Comparison of ENCODE assay signal across 8 mouse cellular contexts in the genomic region with DNA sequence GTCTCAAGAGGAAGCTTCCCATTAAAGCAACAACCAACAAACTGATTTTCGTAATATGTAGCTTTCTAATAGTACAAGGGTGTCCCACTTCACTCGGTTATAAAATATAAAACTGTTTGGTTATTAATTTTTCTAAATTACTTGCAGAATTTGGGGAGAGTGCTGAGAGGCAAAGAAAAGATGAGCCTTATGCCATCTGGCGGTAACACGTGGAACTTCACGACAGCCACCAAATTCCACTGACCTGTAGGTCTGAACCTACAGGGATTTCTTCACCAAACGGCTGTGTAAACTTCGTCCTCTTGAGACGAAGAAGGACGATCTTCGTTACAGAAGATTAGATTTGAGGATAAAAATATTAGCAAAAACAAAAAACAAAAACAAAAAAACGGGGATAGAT.
DNase-seq lines count a peak whose midpoint lies in the region; ATAC-seq and TF ChIP-seq lines count a peak whose summit lies in the region.

No protein-coding gene starts in this region.

- WGBS in bone marrow, adult 2 months = 1% methylated on average over 11 of the region's 11 CpGs
- under 1% methylated on average over 11 of the region's 11 CpGs for WGBS in intestine, embryonic 14.5 days
- under 1% methylated on average over 11 of the region's 11 CpGs for WGBS in liver, embryonic 16.5 days (ENCODE audit: insufficient replicate concordance)
- WGBS in neural tube, embryonic 14.5 days = under 1% methylated on average over 11 of the region's 11 CpGs

- H3K4me2 ChIP-seq in intestine, embryonic 14.5 days (ENCODE audit: low read length) = peak overlapping the region; percentile 79
- peak overlapping the region; percentile 60 for H3K4me2 ChIP-seq in liver, embryonic 16.5 days (ENCODE audit: low read depth, low read length)
- peak overlapping the region; percentile 32; the same call in 1 of the 2 replicates for H3K4me2 ChIP-seq in neural tube, embryonic 14.5 days (ENCODE audit: low read depth, low read length)

- no peaks in the 10 kb centered on the region for H3K9me3 ChIP-seq in intestine, embryonic 14.5 days (ENCODE audit: control insufficient read depth, low read length)
- H3K9me3 ChIP-seq in liver, embryonic 16.5 days (replicated peaks; ENCODE audit: control insufficient read depth, low read length) = no peaks in the 10 kb centered on the region; the same call in 1 of the 2 replicates
- no peaks in the 10 kb centered on the region for H3K9me3 ChIP-seq in neural tube, embryonic 14.5 days (ENCODE audit: control insufficient read depth, low read length)

- peak; percentile 75 for TF ChIP-seq CTCF in layer of hippocampus, adult 2 months (conservative IDR thresholded peaks at IDR 0.05)
- TF ChIP-seq CTCF in bone marrow, adult 2 months (IDR thresholded peaks at IDR 0.05; ENCODE audit: control insufficient read depth, insufficient read depth, low read length) = peak; percentile 49

- H3K27ac ChIP-seq in layer of hippocampus, adult 2 months = no peak overlapping the region
- H3K27ac ChIP-seq in bone marrow, adult 2 months (ENCODE audit: control insufficient read depth, insufficient read depth, low read depth, low read length, poor library complexity) = no peak overlapping the region
- peak overlapping the region; percentile 97 for H3K27ac ChIP-seq in intestine, embryonic 14.5 days (ENCODE audit: low read depth)
- no peak overlapping the region for H3K27ac ChIP-seq in liver, embryonic 16.5 days (ENCODE audit: low read length)
- peak overlapping the region; percentile 45; the same call in 1 of the 2 replicates for H3K27ac ChIP-seq in neural tube, embryonic 14.5 days (ENCODE audit: low read depth, low read length)

- no peak overlapping the region for H3K4me3 ChIP-seq in layer of hippocampus, adult 2 months
- H3K4me3 ChIP-seq in bone marrow, adult 2 months (replicated peaks; ENCODE audit: control insufficient read depth, low read depth, low read length) = no peak overlapping the region
- H3K4me3 ChIP-seq in intestine, embryonic 14.5 days (ENCODE audit: low read depth, low read length) = peak overlapping the region; percentile 2; the same call in 1 of the 2 replicates
- peak overlapping the region; percentile 47 for H3K4me3 ChIP-seq in liver, embryonic 16.5 days (ENCODE audit: low read depth, low read length)
- peak overlapping the region; percentile 7; the same call in 1 of the 2 replicates for H3K4me3 ChIP-seq in neural tube, embryonic 14.5 days (ENCODE audit: low read depth, low read length)

- ATAC-seq in intestine, embryonic 14.5 days (replicated peaks; ENCODE audit: low FRiP score, low TSS enrichment, low read depth) = 0 out of 2 replicates have a peak, but pooled peaks have one; percentile 40
- no peak; the same call in 1 of the 2 replicates for ATAC-seq in liver, embryonic 16.5 days (ENCODE audit: low read depth)
- ATAC-seq in neural tube, embryonic 14.5 days (ENCODE audit: low read depth) = no peak

- TF ChIP-seq POLR2A in bone marrow, adult 2 months (IDR thresholded peaks at IDR 0.05; ENCODE audit: borderline replicate concordance, control insufficient read depth, low read depth, low read length) = no peak

- peaks cover 15% of the 10 kb centered on the region for H3K27me3 ChIP-seq in intestine, embryonic 14.5 days (replicated peaks; ENCODE audit: control insufficient read depth, insufficient read depth, low read length)
- peaks cover 65% of the 10 kb centered on the region for H3K27me3 ChIP-seq in liver, embryonic 16.5 days (ENCODE audit: control insufficient read depth, insufficient read depth, low read depth, low read length)
- H3K27me3 ChIP-seq in neural tube, embryonic 14.5 days (ENCODE audit: control insufficient read depth, insufficient read depth, low read length) = peaks cover 2% of the 10 kb centered on the region; the same call in 1 of the 2 replicates

- no peaks in the 10 kb centered on the region for H3K36me3 ChIP-seq in intestine, embryonic 14.5 days (ENCODE audit: control insufficient read depth, insufficient read depth, low read length)
- no peaks in the 10 kb centered on the region for H3K36me3 ChIP-seq in liver, embryonic 16.5 days (ENCODE audit: control insufficient read depth, insufficient read depth)
- no peaks in the 10 kb centered on the region for H3K36me3 ChIP-seq in neural tube, embryonic 14.5 days (ENCODE audit: control insufficient read depth, insufficient read depth, low read length)

- DNase-seq in layer of hippocampus, adult 2 months (ENCODE audit: low spot score in 2 of 2) = no peak
- DNase-seq in layer of hippocampus, adult 9-10 months (ENCODE audit: low spot score) = no peak
- peak; percentile 71 for DNase-seq in gastrocnemius, adult 18-20 months (ENCODE audit: low spot score)
- DNase-seq in intestine, embryonic 14.5 days (ENCODE audit: low spot score) = peak; percentile 84
- DNase-seq in frontal cortex, postnatal 36 days (ENCODE audit: low spot score in 2 of 2) = no peak

- H3K4me1 ChIP-seq in bone marrow, adult 2 months (ENCODE audit: control insufficient read depth, insufficient read depth, low read length) = peaks cover 1% of the 10 kb centered on the region; the same call in 1 of the 2 replicates
- H3K4me1 ChIP-seq in intestine, embryonic 14.5 days (replicated peaks; ENCODE audit: control insufficient read depth, insufficient read depth, low read length) = peaks cover 40% of the 10 kb centered on the region
- peaks cover 14% of the 10 kb centered on the region for H3K4me1 ChIP-seq in liver, embryonic 16.5 days (ENCODE audit: control insufficient read depth, low read depth, low read length)
- H3K4me1 ChIP-seq in neural tube, embryonic 14.5 days (ENCODE audit: control insufficient read depth, insufficient read depth, low read length) = peaks cover 25% of the 10 kb centered on the region

- peak overlapping the region; percentile 56 for H3K9ac ChIP-seq in intestine, embryonic 14.5 days (ENCODE audit: low read length)
- H3K9ac ChIP-seq in liver, embryonic 16.5 days (ENCODE audit: low read depth, low read length) = no peak overlapping the region
- no peak overlapping the region; the same call in 1 of the 2 replicates for H3K9ac ChIP-seq in neural tube, embryonic 14.5 days (replicated peaks; ENCODE audit: low read depth, low read length)

Comparison
In these comparisons a context has a peak if more than half of its experiments do, and no peak if none do; other contexts are left out.
1. DNase-seq: peak in gastrocnemius, adult 18-20 months (single experiment) and intestine, embryonic 14.5 days (single experiment); none in layer of hippocampus, adult 2 months (0 of 2), layer of hippocampus, adult 9-10 months (single experiment) and frontal cortex, postnatal 36 days (0 of 2).
2. H3K27ac ChIP-seq: peak in intestine, embryonic 14.5 days (single experiment) and neural tube, embryonic 14.5 days (single experiment); none in layer of hippocampus, adult 2 months (single experiment), bone marrow, adult 2 months (single experiment) and liver, embryonic 16.5 days (single experiment).
3. H3K4me3 ChIP-seq: peak in intestine, embryonic 14.5 days (single experiment), liver, embryonic 16.5 days (single experiment) and neural tube, embryonic 14.5 days (single experiment); none in layer of hippocampus, adult 2 months (single experiment) and bone marrow, adult 2 months (single experiment).
4. Peak in every context shown above with its lines, with median percentiles within 50 percentile points of each other: H3K4me2 ChIP-seq.